Comparison of ENCODE assay signal across 17 mouse cellular contexts in the genomic region with DNA sequence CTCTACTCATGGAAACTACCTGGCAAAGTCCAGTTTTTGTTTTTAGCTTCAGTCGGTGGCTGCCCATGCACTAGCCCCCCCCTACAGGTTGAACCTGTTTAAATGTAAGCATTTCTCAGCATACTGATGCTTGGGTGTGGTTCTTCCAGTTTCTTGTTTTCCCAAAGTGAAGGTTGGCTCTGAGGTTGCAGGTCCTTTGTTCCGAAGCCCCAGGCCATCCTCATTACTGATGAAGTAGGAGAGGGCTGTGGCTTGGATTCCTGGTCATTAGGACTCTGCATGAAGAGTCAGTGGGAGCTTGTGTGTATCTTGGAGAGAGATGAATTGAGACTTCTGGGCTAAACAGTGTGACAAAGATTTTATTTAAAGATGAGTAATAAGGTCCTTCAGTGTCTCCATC. TPM values are rescaled to one million over a fixed set of nuclear protein-coding genes. Genes with fewer than 3 reads are reported as not detected.
DNase-seq lines count a peak whose midpoint lies in the region; TF ChIP-seq lines count a peak whose summit lies in the region.
"Had no signal": no experiment of that assay in that cellular context is flagged by ENCODE, and none has a peak within 500 bp of the region (broad histone marks: within the 10 kb centered on the region; RNA-seq: fewer than 3 reads in every experiment).

No protein-coding gene starts in this region.

- H3K27ac ChIP-seq in layer of hippocampus, adult 2 months: no peak overlapping the region
- H3K27ac ChIP-seq: embryonic facial prominence, embryonic 15.5 days; forebrain, embryonic 10.5 days; heart, embryonic 13.5 days had no signal

- no peak for DNase-seq in layer of hippocampus, adult 2 months (ENCODE audit: low spot score in 2 of 2)
- DNase-seq in layer of hippocampus, adult 18-20 months (ENCODE audit: low spot score in 2 of 2): no peak
- peak; percentile 24 for DNase-seq in urinary bladder, postnatal 14 days (ENCODE audit: low spot score)
- DNase-seq in urinary bladder, postnatal 10 days (ENCODE audit: low spot score): no peak
- peak; percentile 68 for DNase-seq in Muller cell, postnatal 12 days (ENCODE audit: inconsistent ontology term)
- no peak for DNase-seq in thymus, postnatal 25 days
- DNase-seq in cerebellum, postnatal 4 days (ENCODE audit: low spot score in 2 of 2): no peak
- DNase-seq: adrenal gland, postnatal 10 days; cerebellum, adult 11 months; cerebellum, adult 8-10 months; gastrocnemius, postnatal 10 days; heart, postnatal 36 days had no signal

- H3K4me3 ChIP-seq in layer of hippocampus, adult 2 months: no peak overlapping the region
- H3K4me3 ChIP-seq: embryonic facial prominence, embryonic 15.5 days; erythroblast, embryonic 14.5 days; forebrain, embryonic 10.5 days; heart, embryonic 13.5 days had no signal

- TF ChIP-seq CTCF in layer of hippocampus, adult 2 months (conservative IDR thresholded peaks at IDR 0.05): peak; percentile 48

RNA-seq across cellular contexts. Expression of gene Slc46a2, which starts 33.6 kb away (rescaled TPM):
- not detected for total RNA-seq in layer of hippocampus, adult 2 months (2021)
- total RNA-seq in layer of hippocampus, adult 18-20 months (2021): not detected
- total RNA-seq: adrenal gland, postnatal 10 days; adrenal gland, postnatal 4 days; gastrocnemius, postnatal 10 days had no signal

Comparison
In these comparisons a context has a peak if more than half of its experiments do, and no peak if none do; other contexts are left out.
1. DNase-seq: peak in urinary bladder, postnatal 14 days (single experiment) and Muller cell, postnatal 12 days (single experiment); none in layer of hippocampus, adult 2 months (0 of 2), layer of hippocampus, adult 18-20 months (0 of 2), urinary bladder, postnatal 10 days (single experiment), thymus, postnatal 25 days (single experiment) and cerebellum, postnatal 4 days (0 of 2).